Mouse (Mus musculus): ENCODE data around the gene Cacna1c.

The Cacna1c gene

GRCm38 (mm10) chr6:119139561-119139960 is 56.7 kb downstream of the Cacna1c start:
- no peak for DNase-seq

- peak; percentile 48 for DNase-seq
These were observed 58.5 kb downstream of the Cacna1c start for GRCm38 (mm10) chr6:119137768-119138167.

GRCm38 (mm10) chr6:119132863-119133262 is 63.4 kb downstream of the Cacna1c start:
- DNase-seq = no peak

GRCm38 (mm10) chr6:119132111-119132735 is 64.0 kb downstream of the Cacna1c start:
- DNase-seq = no peak

- DNase-seq = peak; percentile 70
These were observed 66.6 kb downstream of the Cacna1c start for GRCm38 (mm10) chr6:119129664-119130063.

GRCm38 (mm10) chr6:119128521-119128920 is 67.7 kb downstream of the Cacna1c start:
- DNase-seq = no peak

- no peak for DNase-seq
These were observed 68.1 kb downstream of the Cacna1c start for GRCm38 (mm10) chr6:119128076-119128475.

- DNase-seq = no peak
These were observed 69.2 kb downstream of the Cacna1c start for GRCm38 (mm10) chr6:119126991-119127390.

GRCm38 (mm10) chr6:119118371-119118770 is 77.8 kb downstream of the Cacna1c start:
- no peak for DNase-seq

GRCm38 (mm10) chr6:119116290-119116689 is 79.9 kb downstream of the Cacna1c start:
- no peak for DNase-seq

GRCm38 (mm10) chr6:119113362-119113761 is 82.9 kb downstream of the Cacna1c start:
- DNase-seq = no peak

- DNase-seq = no peak
These were observed 85.8 kb downstream of the Cacna1c start for GRCm38 (mm10) chr6:119110369-119110768.

GRCm38 (mm10) chr6:119108466-119109394 is 87.5 kb downstream of the Cacna1c start:
- DNase-seq = peak; percentile 82

GRCm38 (mm10) chr6:119107856-119108465 is 88.3 kb downstream of the Cacna1c start:
- peak; percentile 45 for DNase-seq

- DNase-seq = peak; percentile 81
These were observed 88.9 kb downstream of the Cacna1c start for GRCm38 (mm10) chr6:119107140-119107855.

GRCm38 (mm10) chr6:119106726-119107125 is 89.5 kb downstream of the Cacna1c start:
- DNase-seq = no peak

GRCm38 (mm10) chr6:119105651-119106595 is 90.3 kb downstream of the Cacna1c start:
- no peak for DNase-seq

GRCm38 (mm10) chr6:119104246-119104645 is 92.0 kb downstream of the Cacna1c start:
- peak; percentile 90 for DNase-seq

- no peak for DNase-seq
These were observed 93.3 kb downstream of the Cacna1c start for GRCm38 (mm10) chr6:119102936-119103335.

GRCm38 (mm10) chr6:119099333-119099732 is 96.9 kb downstream of the Cacna1c start:
- peak; percentile 34 for DNase-seq

GRCm38 (mm10) chr6:119096481-119096880 is 99.7 kb downstream of the Cacna1c start:
- DNase-seq = peak; percentile 19

GRCm38 (mm10) chr6:119095081-119095480 is 101.1 kb downstream of the Cacna1c start:
- no peak for DNase-seq
